Mouse (Mus musculus) ovary, postnatal 36 days (tissue): ENCODE measurements around the gene Rpl29.

Experiments
- DNase-seq: peaks from one replicate; pipeline ENCODE4 v3.0.0; 2022; ENCODE audit warnings: low spot score, mixed read lengths

The Rpl29 gene

GRCm38 (mm10) chr9:106417841-106418625 lies 11.2 kb upstream of the Rpl29 start:
- DNase-seq: peak; percentile 84

- DNase-seq: no peak
These were observed 8.6 kb upstream of the Rpl29 start for GRCm38 (mm10) chr9:106420608-106421007.

GRCm38 (mm10) chr9:106421033-106421864 lies 8.0 kb upstream of the Rpl29 start:
- no peak for DNase-seq

- DNase-seq: peak; percentile 74
These were observed 7.4 kb upstream of the Rpl29 start for GRCm38 (mm10) chr9:106421865-106422160.

GRCm38 (mm10) chr9:106428719-106429220 lies 484 bp upstream of the Rpl29 start:
- no peak for DNase-seq

GRCm38 (mm10) chr9:106430015-106430264 lies 686 bp downstream of the Rpl29 start:
- DNase-seq: no peak

- DNase-seq: no peak
These were observed 4.1 kb downstream of the Rpl29 start for GRCm38 (mm10) chr9:106433389-106433788.

GRCm38 (mm10) chr9:106436566-106436965 lies 7.3 kb downstream of the Rpl29 start:
- DNase-seq: no peak

GRCm38 (mm10) chr9:106442680-106443079 lies 13.4 kb downstream of the Rpl29 start:
- DNase-seq: no peak

GRCm38 (mm10) chr9:106444836-106445235 lies 15.6 kb downstream of the Rpl29 start:
- DNase-seq: no peak

GRCm38 (mm10) chr9:106447348-106447747 lies 18.1 kb downstream of the Rpl29 start, which contains the start of the genes Abhd14b and Abhd14a:
Abhd14b (plus strand) TSS chr9:106447459.
Abhd14a (minus strand) TSS chr9:106447678.
- peak; percentile 94 for DNase-seq

GRCm38 (mm10) chr9:106447951-106448350 lies 18.7 kb downstream of the Rpl29 start:
- DNase-seq: no peak

- peak; percentile 77 for DNase-seq
These were observed 19.3 kb downstream of the Rpl29 start for GRCm38 (mm10) chr9:106448498-106449031.

GRCm38 (mm10) chr9:106449947-106450346 lies 20.7 kb downstream of the Rpl29 start:
- no peak for DNase-seq

- DNase-seq: peak; percentile 63
These were observed 21.4 kb downstream of the Rpl29 start for GRCm38 (mm10) chr9:106450661-106451060.

- no peak for DNase-seq
These were observed 22.0 kb downstream of the Rpl29 start for GRCm38 (mm10) chr9:106451298-106451697.

- no peak for DNase-seq
These were observed 22.6 kb downstream of the Rpl29 start for GRCm38 (mm10) chr9:106451899-106452298.

GRCm38 (mm10) chr9:106452351-106452750 lies 23.1 kb downstream of the Rpl29 start:
- DNase-seq: no peak

- no peak for DNase-seq
These were observed 23.6 kb downstream of the Rpl29 start for GRCm38 (mm10) chr9:106452821-106453220.

- peak; percentile 65 for DNase-seq
These were observed 24.2 kb downstream of the Rpl29 start, which contains the start of gene Pcbp4 for GRCm38 (mm10) chr9:106453271-106454070. Pcbp4 (plus strand) TSS chr9:106453291.

GRCm38 (mm10) chr9:106454071-106454761 lies 25.0 kb downstream of the Rpl29 start:
- no peak for DNase-seq
